Mouse (Mus musculus) testis, adult 2 months (tissue): Measurements from ENCODE around the gene Zbp1. TPM values are rescaled to one million over a fixed set of nuclear protein-coding genes. Genes with fewer than 3 reads are reported as not detected.
A peak's percentile ranks its signal among the peaks of the same experiment; 100 is the strongest.

ENCODE experiments used
- H3K27ac ChIP-seq: fragments of 200-500 bp; 2 replicates; pipeline ENCODE4 v1.5.1; 2012; ENCODE audit warnings: low read depth, low read length; ENCODE audit not compliant: control insufficient read depth, insufficient read depth
- H3K27me3 ChIP-seq: fragments of 200-500 bp; 2 replicates; pipeline ENCODE4 v1.6.1; 2012; ENCODE audit warnings: mild to moderate bottlenecking, low read length, moderate library complexity; ENCODE audit not compliant: control insufficient read depth, insufficient read depth
- H3K36me3 ChIP-seq: fragments of 200-500 bp; 2 replicates; pipeline ENCODE4 v1.6.1; 2012; ENCODE audit warnings: mild to moderate bottlenecking, low read length; ENCODE audit not compliant: control insufficient read depth, insufficient read depth
- H3K4me1 ChIP-seq: fragments of 200-500 bp; 2 replicates; pipeline ENCODE4 v1.6.1; 2012; ENCODE audit warnings: low read length; ENCODE audit not compliant: control insufficient read depth, insufficient read depth
- H3K4me3 ChIP-seq: fragments of 200-500 bp; 2 replicates; pipeline ENCODE4 v1.5.1; 2012; ENCODE audit warnings: low read depth, mild to moderate bottlenecking, low read length, moderate library complexity, mixed read lengths; ENCODE audit not compliant: control insufficient read depth
- CTCF ChIP-seq: fragments of 200-500 bp; IDR thresholded peaks from 2 replicates; pipeline ENCODE4 v1.5.1; 2012; ENCODE audit warnings: low read depth, mild to moderate bottlenecking, inconsistent platforms, low read length, moderate library complexity; ENCODE audit not compliant: control insufficient read depth, insufficient read depth, insufficient replicate concordance
- POLR2A ChIP-seq: fragments of 200-500 bp; IDR thresholded peaks from 2 replicates; pipeline ENCODE4 v1.6.1; 2012; ENCODE audit warnings: low read depth, mild to moderate bottlenecking, inconsistent platforms, low read length, moderate library complexity; ENCODE audit not compliant: control insufficient read depth
- polyA plus RNA-seq: library from polyadenylated mRNA; depleted of rRNA; stranded (reverse); fragments of >200 nt; gene quantifications from 2 replicates; pipeline ENCODE4 v1.2.3, GENCODE M21; 2012

Gene Zbp1
- polyA plus RNA-seq, 1 experiment = 0.30 TPM

- no peaks in the 10 kb centered on the region for H3K36me3 ChIP-seq
- H3K4me1 ChIP-seq = peaks cover 13% of the 10 kb centered on the region
- peak overlapping the region; percentile 28 for H3K4me3 ChIP-seq
- no peaks in the 10 kb centered on the region for H3K27me3 ChIP-seq
- no peak overlapping the region for H3K27ac ChIP-seq
- no peak for TF ChIP-seq POLR2A
- TF ChIP-seq CTCF = no peak
Observed at GRCm38 (mm10) chr2:173207051-173207450, 11.7 kb downstream of the Zbp1 start.

GRCm38 (mm10) chr2:173205563-173206099, 13.1 kb downstream of the Zbp1 start:
- peaks cover 13% of the 10 kb centered on the region for H3K4me1 ChIP-seq
- peak overlapping the region; percentile 84 for H3K4me3 ChIP-seq
- no peaks in the 10 kb centered on the region for H3K36me3 ChIP-seq
- no peaks in the 10 kb centered on the region for H3K27me3 ChIP-seq
- H3K27ac ChIP-seq = peak overlapping the region; percentile 97
- TF ChIP-seq POLR2A (peak; percentile 52; the same call in 1 of the 2 replicates), CTCF (no peak)

- H3K36me3 ChIP-seq = no peaks in the 10 kb centered on the region
- peaks cover 13% of the 10 kb centered on the region for H3K4me1 ChIP-seq
- H3K4me3 ChIP-seq = peak overlapping the region; percentile 84
- H3K27ac ChIP-seq = no peak overlapping the region
- no peaks in the 10 kb centered on the region for H3K27me3 ChIP-seq
- TF ChIP-seq POLR2A = no peak
- TF ChIP-seq CTCF = no peak
Observed at GRCm38 (mm10) chr2:173204671-173205070, 14.1 kb downstream of the Zbp1 start.

- Histone ChIP-seq H3K36me3 (no peaks in the 10 kb centered on the region), H3K4me1 (peaks cover 13% of the 10 kb centered on the region), H3K27me3 (no peaks in the 10 kb centered on the region), H3K27ac (no peak overlapping the region), H3K4me3 (no peak overlapping the region)
- no peak for TF ChIP-seq CTCF
- no peak for TF ChIP-seq POLR2A
Observed at GRCm38 (mm10) chr2:173203726-173204125, 15.0 kb downstream of the Zbp1 start.

GRCm38 (mm10) chr2:173202924-173203689, 15.6 kb downstream of the Zbp1 start:
- peaks cover 13% of the 10 kb centered on the region for H3K4me1 ChIP-seq
- H3K4me3 ChIP-seq = no peak overlapping the region
- H3K27ac ChIP-seq = no peak overlapping the region
- TF ChIP-seq CTCF (no peak), POLR2A (no peak)
- no peaks in the 10 kb centered on the region for H3K27me3 ChIP-seq
- no peaks in the 10 kb centered on the region for H3K36me3 ChIP-seq

- H3K4me3 ChIP-seq = no peak overlapping the region
- no peaks in the 10 kb centered on the region for H3K4me1 ChIP-seq
- no peak for TF ChIP-seq CTCF
- TF ChIP-seq POLR2A = no peak
- no peaks in the 10 kb centered on the region for H3K36me3 ChIP-seq
- no peaks in the 10 kb centered on the region for H3K27me3 ChIP-seq
- H3K27ac ChIP-seq = no peak overlapping the region
Observed at GRCm38 (mm10) chr2:173194796-173195195, 23.9 kb downstream of the Zbp1 start.

- Histone ChIP-seq H3K4me3 (no peak overlapping the region), H3K4me1 (peaks cover 6% of the 10 kb centered on the region), H3K36me3 (no peaks in the 10 kb centered on the region), H3K27ac (no peak overlapping the region), H3K27me3 (no peaks in the 10 kb centered on the region)
- TF ChIP-seq CTCF = no peak
- no peak for TF ChIP-seq POLR2A
Observed at GRCm38 (mm10) chr2:173187182-173187855, 31.4 kb downstream of the Zbp1 start.
